Mouse (Mus musculus) embryonic facial prominence, embryonic 15.5 days (tissue): ENCODE measurements around the gene Ipo8. TPM values are rescaled to one million over a fixed set of nuclear protein-coding genes. Genes with fewer than 3 reads are reported as not detected.

ENCODE experiments used
- ATAC-seq: fragments of 200-750 bp; cut with Nextera tagmentation; 2 replicates; pipeline ENCODE4 v1.8.0; 2017; ENCODE audit warnings: low read depth, moderate TSS enrichment; ENCODE audit not compliant: insufficient number of reproducible peaks, low FRiP score, low TSS enrichment
- H3K27ac ChIP-seq: fragments of 300-500 bp; sonication (generic); replicated peaks from 2 replicates; pipeline ENCODE4 v1.5.1; 2015; ENCODE audit warnings: mild to moderate bottlenecking, inconsistent platforms
- H3K27me3 ChIP-seq: fragments of 300-500 bp; sonication (generic); 2 replicates; pipeline ENCODE4 v1.6.1; 2015; ENCODE audit warnings: inconsistent platforms
- H3K36me3 ChIP-seq: fragments of 300-500 bp; sonication (generic); 2 replicates; pipeline ENCODE4 v1.6.1; 2015; ENCODE audit warnings: mild to moderate bottlenecking, inconsistent platforms
- H3K4me1 ChIP-seq: fragments of 300-500 bp; sonication (generic); 2 replicates; pipeline ENCODE4 v1.6.1; 2015; ENCODE audit warnings: inconsistent platforms
- H3K4me2 ChIP-seq: fragments of 300-500 bp; sonication (generic); replicated peaks from 2 replicates; pipeline ENCODE4 v1.6.1; 2015; ENCODE audit warnings: mild to moderate bottlenecking, inconsistent platforms
- H3K4me3 ChIP-seq: fragments of 300-500 bp; sonication (generic); replicated peaks from 2 replicates; pipeline ENCODE4 v1.5.1; 2015; ENCODE audit warnings: mild to moderate bottlenecking, inconsistent platforms
- H3K9ac ChIP-seq: fragments of 300-500 bp; sonication (generic); 2 replicates; pipeline ENCODE4 v1.6.1; 2015; ENCODE audit warnings: inconsistent platforms
- H3K9me3 ChIP-seq: fragments of 300-500 bp; sonication (generic); replicated peaks from 2 replicates; pipeline ENCODE4 v1.6.1; 2016; ENCODE audit warnings: inconsistent platforms
- WGBS: fragments of 180-500 bp; shearing (Covaris S2); methylation state at CpG from one replicate; pipeline ENCODE4 v1.1.7; 2015; 5-methylcytosine and 5-hydroxymethylcytosine counted together
- polyA plus RNA-seq: library from polyadenylated mRNA; unstranded; fragments of >200 nt; fragmentation: Nextera tagmentation; extraction: Ambion mirVana; gene quantifications from 2 replicates; pipeline ENCODE4 v1.2.1, GENCODE M21; 2015

The Ipo8 gene
- polyA plus RNA-seq, 1 experiment from 2014 or later = 19.0 TPM

DNA sequence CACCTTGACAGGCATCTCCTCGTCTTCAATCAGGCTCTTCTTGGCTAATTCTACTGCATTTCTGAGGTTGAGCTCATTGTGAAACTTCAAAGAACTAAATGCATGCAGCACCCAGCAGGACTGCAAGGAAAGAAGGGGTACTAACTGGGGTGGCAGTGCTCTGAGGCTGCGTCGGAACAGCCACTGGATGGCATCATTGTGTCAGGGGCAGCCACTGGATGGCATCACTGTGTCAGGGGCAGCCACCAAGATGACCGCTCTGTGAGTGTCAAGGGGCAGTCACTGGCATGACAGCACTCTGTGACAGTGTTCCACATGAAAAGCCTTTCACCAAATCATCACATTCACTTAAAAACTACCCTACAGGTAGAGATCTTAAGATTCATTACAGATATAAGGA lies 31.5 kb downstream of the Ipo8 start:
- H3K9ac ChIP-seq = no peak overlapping the region
- no peaks in the 10 kb centered on the region for H3K27me3 ChIP-seq
- H3K27ac ChIP-seq = no peak overlapping the region
- H3K4me2 ChIP-seq = no peak overlapping the region
- H3K4me3 ChIP-seq = no peak overlapping the region
- WGBS = 86% methylated on average over 4 of the region's 4 CpGs
- H3K9me3 ChIP-seq = no peaks in the 10 kb centered on the region
- H3K36me3 ChIP-seq = peaks cover 47% of the 10 kb centered on the region
- no peaks in the 10 kb centered on the region for H3K4me1 ChIP-seq
- ATAC-seq = no peak

DNA sequence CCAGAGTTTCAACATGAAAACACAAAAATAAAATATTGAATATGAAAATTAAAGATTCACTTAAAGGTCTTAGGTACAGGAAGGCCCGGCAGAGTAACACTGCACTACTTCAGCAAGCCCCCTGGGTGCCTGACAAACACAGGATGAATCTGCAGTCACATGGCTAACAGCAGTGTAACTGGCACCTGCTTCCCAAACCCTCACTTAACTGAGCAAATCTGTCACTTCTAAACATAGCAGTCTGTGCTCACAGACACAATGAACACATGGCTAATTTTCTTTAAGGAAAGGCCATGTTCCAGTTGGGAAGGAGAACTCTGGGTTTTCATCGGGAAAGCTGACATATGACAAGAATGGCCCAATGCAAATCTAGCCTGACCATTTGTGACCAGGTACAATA lies 36.1 kb downstream of the Ipo8 start:
- no peak for ATAC-seq
- Histone ChIP-seq H3K4me2 (no peak overlapping the region), H3K36me3 (peaks cover 32% of the 10 kb centered on the region), H3K4me3 (no peak overlapping the region), H3K9me3 (no peaks in the 10 kb centered on the region), H3K27me3 (no peaks in the 10 kb centered on the region), H3K9ac (no peak overlapping the region), H3K4me1 (no peaks in the 10 kb centered on the region), H3K27ac (no peak overlapping the region)
- WGBS = 85% methylated on average over 2 of the region's 2 CpGs

DNA sequence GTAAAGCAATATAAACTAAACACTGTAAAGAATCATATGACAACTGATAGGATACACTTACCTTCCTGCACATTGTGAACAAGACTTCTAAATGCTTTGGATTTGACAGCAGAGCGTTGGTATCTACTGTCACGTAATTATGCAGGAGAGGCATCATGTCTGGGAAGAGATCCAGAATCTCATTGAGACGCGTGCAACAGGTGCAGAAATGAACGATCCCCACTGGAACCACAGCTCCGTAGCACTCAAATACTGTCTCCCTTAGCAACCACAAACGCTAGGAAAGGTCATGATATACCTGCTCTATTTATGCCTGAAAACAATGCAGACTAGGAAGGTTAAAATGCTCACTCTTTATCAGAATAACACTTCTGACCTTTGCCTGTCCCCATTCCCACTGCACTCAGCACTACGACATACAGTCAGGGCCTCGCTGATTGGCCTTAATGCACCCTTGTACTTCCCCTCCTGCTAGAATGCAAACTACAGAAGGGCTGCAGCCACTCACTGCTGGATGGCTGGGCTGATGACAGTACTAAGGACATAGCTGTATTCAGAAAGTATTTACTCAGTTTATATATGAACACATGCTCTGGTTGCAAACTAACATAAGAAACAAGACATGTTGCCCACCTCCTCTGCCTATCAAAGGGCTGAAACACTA lies 42.1 kb downstream of the Ipo8 start:
- Histone ChIP-seq H3K27ac (no peak overlapping the region), H3K27me3 (no peaks in the 10 kb centered on the region), H3K4me1 (no peaks in the 10 kb centered on the region), H3K4me3 (no peak overlapping the region), H3K4me2 (no peak overlapping the region), H3K36me3 (peaks cover 52% of the 10 kb centered on the region), H3K9me3 (no peaks in the 10 kb centered on the region), H3K9ac (no peak overlapping the region)
- ATAC-seq = no peak
- 83% methylated on average over 9 of the region's 9 CpGs for WGBS

DNA sequence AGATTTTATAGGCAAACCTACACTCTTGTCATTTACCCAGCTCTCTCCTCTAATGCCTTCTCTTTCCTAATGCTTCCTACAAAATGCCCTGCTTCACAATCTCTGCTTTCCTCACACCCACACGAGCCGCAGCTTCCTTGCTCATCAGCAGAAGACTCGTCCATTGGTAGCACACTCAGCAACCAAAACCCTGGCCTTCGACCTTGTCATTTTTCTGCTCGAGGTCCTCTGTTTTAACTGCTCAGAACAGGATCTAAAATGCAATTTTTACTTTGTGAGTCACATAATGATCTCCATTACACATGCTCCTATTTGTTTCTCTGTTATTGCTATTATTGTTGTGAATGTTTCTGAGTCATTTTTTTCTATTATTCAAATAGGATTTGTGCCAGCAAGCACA lies 45.1 kb downstream of the Ipo8 start:
- no peak overlapping the region for H3K4me3 ChIP-seq
- no peak overlapping the region for H3K9ac ChIP-seq
- ATAC-seq = no peak
- no peak overlapping the region for H3K27ac ChIP-seq
- H3K36me3 ChIP-seq = peaks cover 61% of the 10 kb centered on the region
- H3K4me1 ChIP-seq = no peaks in the 10 kb centered on the region
- H3K4me2 ChIP-seq = no peak overlapping the region
- no peaks in the 10 kb centered on the region for H3K27me3 ChIP-seq
- WGBS = 92% methylated on average over 5 of the region's 5 CpGs
- no peaks in the 10 kb centered on the region for H3K9me3 ChIP-seq

GRCm38 (mm10) chr6:148784418-148784817 lies 46.8 kb downstream of the Ipo8 start:
- H3K4me1 ChIP-seq = no peaks in the 10 kb centered on the region
- peaks cover 62% of the 10 kb centered on the region for H3K36me3 ChIP-seq
- ATAC-seq = no peak
- no peaks in the 10 kb centered on the region for H3K27me3 ChIP-seq
- no peak overlapping the region for H3K4me2 ChIP-seq
- H3K9ac ChIP-seq = no peak overlapping the region
- 97% methylated on average over 9 of the region's 9 CpGs for WGBS
- H3K9me3 ChIP-seq = no peaks in the 10 kb centered on the region
- H3K27ac ChIP-seq = no peak overlapping the region
- no peak overlapping the region for H3K4me3 ChIP-seq

DNA sequence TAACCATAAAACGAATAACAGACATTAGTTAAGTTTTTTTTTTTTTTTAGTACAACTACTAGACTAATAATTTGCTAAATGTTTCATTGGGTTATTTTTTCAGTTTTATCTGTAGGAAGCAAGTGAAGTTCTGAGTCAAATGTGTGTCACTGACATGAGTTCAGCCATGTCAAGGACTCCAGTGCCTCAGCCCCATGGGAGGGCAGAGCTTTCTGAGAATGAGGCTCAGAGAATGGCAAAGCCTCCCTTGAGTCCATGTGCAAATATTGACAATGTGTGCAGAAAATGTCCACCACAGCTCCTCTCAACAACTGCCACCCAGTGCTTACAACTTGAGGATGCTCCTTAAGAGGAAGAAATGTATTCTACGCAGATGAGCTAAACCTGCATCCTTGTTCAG lies 55.0 kb downstream of the Ipo8 start:
- Histone ChIP-seq H3K4me1 (no peaks in the 10 kb centered on the region), H3K4me2 (no peak overlapping the region), H3K4me3 (no peak overlapping the region), H3K9me3 (no peaks in the 10 kb centered on the region), H3K9ac (no peak overlapping the region), H3K36me3 (peaks cover 48% of the 10 kb centered on the region), H3K27ac (no peak overlapping the region), H3K27me3 (no peaks in the 10 kb centered on the region)
- 93% methylated on average over 2 of the region's 2 CpGs for WGBS
- no peak for ATAC-seq

GRCm38 (mm10) chr6:148771423-148771822 lies 59.8 kb downstream of the Ipo8 start:
- no peaks in the 10 kb centered on the region for H3K4me1 ChIP-seq
- 58% methylated on average over 3 of the region's 3 CpGs for WGBS
- H3K27ac ChIP-seq = no peak overlapping the region
- no peak overlapping the region for H3K9ac ChIP-seq
- H3K4me3 ChIP-seq = no peak overlapping the region
- ATAC-seq = no peak
- no peaks in the 10 kb centered on the region for H3K9me3 ChIP-seq
- H3K4me2 ChIP-seq = no peak overlapping the region
- H3K36me3 ChIP-seq = peaks cover 22% of the 10 kb centered on the region
- H3K27me3 ChIP-seq = no peaks in the 10 kb centered on the region

- no peak overlapping the region for H3K9ac ChIP-seq
- no peaks in the 10 kb centered on the region for H3K9me3 ChIP-seq
- peaks cover 7% of the 10 kb centered on the region for H3K36me3 ChIP-seq
- no peak overlapping the region for H3K4me3 ChIP-seq
- peak; percentile 60; the same call in 1 of the 2 replicates for ATAC-seq
- 76% methylated on average over 12 of the region's 12 CpGs for WGBS
- H3K27me3 ChIP-seq = no peaks in the 10 kb centered on the region
- no peak overlapping the region for H3K27ac ChIP-seq
- H3K4me2 ChIP-seq = no peak overlapping the region
- no peaks in the 10 kb centered on the region for H3K4me1 ChIP-seq
These were observed 62.8 kb downstream of the Ipo8 start for GRCm38 (mm10) chr6:148768419-148768818.

- no peaks in the 10 kb centered on the region for H3K9me3 ChIP-seq
- peaks cover 7% of the 10 kb centered on the region for H3K36me3 ChIP-seq
- H3K4me2 ChIP-seq = no peak overlapping the region
- no peak overlapping the region for H3K9ac ChIP-seq
- H3K27me3 ChIP-seq = no peaks in the 10 kb centered on the region
- no peak overlapping the region for H3K4me3 ChIP-seq
- no peaks in the 10 kb centered on the region for H3K4me1 ChIP-seq
- no peak overlapping the region for H3K27ac ChIP-seq
- ATAC-seq = no peak
These were observed 64.0 kb downstream of the Ipo8 start for GRCm38 (mm10) chr6:148767228-148767627.

DNA sequence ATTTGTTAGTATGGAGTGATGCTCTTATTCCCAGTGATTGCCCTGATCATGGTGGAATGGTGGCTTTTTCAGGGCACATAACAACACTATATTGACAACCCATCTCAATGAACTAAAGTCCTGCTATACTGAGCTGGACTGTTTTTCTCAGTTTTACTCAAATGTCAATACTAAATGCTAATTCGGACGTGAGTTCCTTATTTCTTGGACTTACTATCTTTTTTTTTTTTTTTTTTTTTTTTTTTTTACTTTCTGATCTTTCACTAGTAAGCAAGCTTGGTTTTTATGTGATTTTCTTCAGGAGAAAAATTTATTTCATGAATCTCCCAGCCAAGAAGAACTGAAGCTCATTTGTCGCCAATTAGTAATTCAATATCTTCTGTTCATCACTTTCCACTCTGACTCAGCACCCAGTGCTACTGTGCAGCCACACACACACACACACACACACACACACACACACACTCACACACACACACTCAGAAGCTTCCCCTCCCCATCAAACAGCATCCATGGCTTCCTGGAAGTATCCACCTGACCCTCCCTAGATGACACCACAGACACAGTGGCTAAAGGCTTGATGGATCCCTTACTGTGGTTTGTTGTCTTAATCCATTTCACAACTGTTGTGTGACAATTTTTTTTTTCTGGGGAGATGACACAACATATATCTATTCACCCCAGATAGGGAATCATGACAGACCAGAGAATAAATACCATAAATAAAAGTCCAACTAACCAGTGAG lies 69.1 kb downstream of the Ipo8 start:
- Histone ChIP-seq H3K4me1 (no peaks in the 10 kb centered on the region), H3K4me2 (no peak overlapping the region), H3K9ac (no peak overlapping the region), H3K4me3 (no peak overlapping the region), H3K9me3 (no peaks in the 10 kb centered on the region), H3K36me3 (no peaks in the 10 kb centered on the region), H3K27ac (no peak overlapping the region), H3K27me3 (no peaks in the 10 kb centered on the region)
- no peak for ATAC-seq
- WGBS = 89% methylated on average over 3 of the region's 3 CpGs

GRCm38 (mm10) chr6:148761475-148761874 lies 69.8 kb downstream of the Ipo8 start:
- H3K4me1 ChIP-seq = no peaks in the 10 kb centered on the region
- H3K36me3 ChIP-seq = no peaks in the 10 kb centered on the region
- no peak for ATAC-seq
- no peak overlapping the region for H3K4me2 ChIP-seq
- H3K27ac ChIP-seq = no peak overlapping the region
- H3K4me3 ChIP-seq = no peak overlapping the region
- H3K9ac ChIP-seq = no peak overlapping the region
- no peaks in the 10 kb centered on the region for H3K27me3 ChIP-seq
- H3K9me3 ChIP-seq = no peaks in the 10 kb centered on the region
- 78% methylated on average over 4 of the region's 4 CpGs for WGBS

- no peaks in the 10 kb centered on the region for H3K27me3 ChIP-seq
- 80% methylated on average over 1 of the region's 1 CpGs for WGBS
- ATAC-seq = no peak
These were observed 74.7 kb downstream of the Ipo8 start for GRCm38 (mm10) chr6:148756535-148756934.

More at GRCm38 (mm10) chr6:148756535-148756934, 74.7 kb downstream of the Ipo8 start:
- H3K4me3 ChIP-seq = no peak overlapping the region
- no peaks in the 10 kb centered on the region for H3K36me3 ChIP-seq
- no peak overlapping the region for H3K4me2 ChIP-seq
- H3K9ac ChIP-seq = no peak overlapping the region
- H3K9me3 ChIP-seq = no peaks in the 10 kb centered on the region
- H3K4me1 ChIP-seq = no peaks in the 10 kb centered on the region
- H3K27ac ChIP-seq = no peak overlapping the region
